Mouse (Mus musculus) kidney, postnatal 10 days (tissue): ENCODE measurements around the gene Fig4.

ENCODE experiments used
- DNase-seq: peaks from one replicate; pipeline ENCODE4 v3.0.0; 2021; ENCODE audit warnings: mixed read lengths

Fig4 gene

DNA sequence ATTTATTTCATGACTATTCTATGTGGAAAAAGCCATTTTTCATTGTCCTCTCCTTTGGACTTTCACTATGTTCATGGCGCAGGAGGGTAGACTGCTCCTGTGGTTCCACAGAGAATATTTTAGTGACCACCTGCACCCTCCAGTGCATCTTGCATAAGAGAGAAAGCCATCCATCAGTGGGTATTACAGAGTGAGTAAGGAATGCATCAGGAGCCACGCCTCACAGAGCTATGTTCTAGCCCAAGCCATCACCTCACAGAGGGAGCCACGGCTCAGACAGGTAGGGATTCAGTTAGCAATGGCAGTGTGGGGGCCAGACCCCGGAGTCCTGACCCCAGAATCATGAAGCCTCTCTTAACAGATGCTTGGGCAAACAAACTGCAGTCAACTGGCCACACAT is 93.5 kb downstream of the Fig4 start:
- no peak for DNase-seq

DNA sequence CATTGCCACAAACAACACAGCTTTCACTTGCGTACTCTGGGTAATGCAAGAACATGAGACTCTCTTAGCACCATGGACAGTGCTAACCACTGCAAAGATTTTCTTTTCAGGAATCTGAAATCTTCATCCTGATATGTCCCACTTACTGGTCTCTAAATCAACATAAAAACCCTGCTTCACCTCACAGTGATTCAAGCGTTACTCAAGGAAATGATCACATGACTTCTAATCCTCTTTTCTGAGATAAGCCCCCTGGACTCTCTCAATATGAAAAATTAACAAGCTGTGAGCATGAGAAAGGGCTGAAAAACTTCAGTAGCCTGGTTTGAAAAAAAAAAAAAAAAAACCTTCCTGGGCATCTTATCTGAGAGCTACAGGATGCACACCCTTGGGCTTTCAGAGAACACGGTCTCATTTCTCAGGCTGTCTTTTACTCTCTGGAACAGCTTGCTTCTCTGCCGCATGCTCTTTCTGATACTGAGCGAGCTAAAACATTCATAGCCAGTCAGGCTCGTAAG is 94.1 kb downstream of the Fig4 start:
- DNase-seq = no peak

- DNase-seq = no peak
These were observed 97.4 kb downstream of the Fig4 start for GRCm38 (mm10) chr10:41205647-41206046.

DNA sequence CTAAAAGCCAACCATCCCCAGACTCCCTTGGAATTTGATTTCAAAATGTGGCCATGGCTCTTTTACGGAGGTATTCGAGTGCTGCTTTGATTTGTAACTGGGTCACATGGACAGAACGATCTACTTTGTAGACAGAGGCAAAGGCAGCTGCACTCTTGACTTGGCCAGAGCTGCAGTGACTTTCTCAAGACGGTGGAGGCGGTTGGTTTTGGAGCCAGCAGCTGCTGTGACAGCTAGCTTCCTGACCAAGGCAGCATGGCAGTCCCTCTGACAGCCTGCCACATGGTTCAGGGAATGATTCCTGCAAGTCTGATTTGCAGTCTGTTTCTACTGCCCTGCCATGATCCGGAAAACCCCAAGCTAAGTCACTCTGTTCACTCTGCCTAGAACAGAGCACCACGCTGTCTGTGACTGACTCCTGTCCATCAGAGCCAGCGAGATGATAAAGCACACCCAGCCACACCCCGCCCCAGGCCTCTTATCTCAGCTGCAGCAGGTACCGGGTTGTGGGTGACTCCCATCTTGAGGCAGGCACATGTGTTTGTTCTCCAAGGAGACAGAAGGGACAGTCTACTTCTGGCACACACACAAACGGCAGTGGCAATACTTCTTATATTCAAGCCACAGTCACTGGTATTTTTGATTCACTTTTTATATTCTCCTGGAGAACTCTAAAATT is 98.3 kb downstream of the Fig4 start:
- DNase-seq = no peak

DNA sequence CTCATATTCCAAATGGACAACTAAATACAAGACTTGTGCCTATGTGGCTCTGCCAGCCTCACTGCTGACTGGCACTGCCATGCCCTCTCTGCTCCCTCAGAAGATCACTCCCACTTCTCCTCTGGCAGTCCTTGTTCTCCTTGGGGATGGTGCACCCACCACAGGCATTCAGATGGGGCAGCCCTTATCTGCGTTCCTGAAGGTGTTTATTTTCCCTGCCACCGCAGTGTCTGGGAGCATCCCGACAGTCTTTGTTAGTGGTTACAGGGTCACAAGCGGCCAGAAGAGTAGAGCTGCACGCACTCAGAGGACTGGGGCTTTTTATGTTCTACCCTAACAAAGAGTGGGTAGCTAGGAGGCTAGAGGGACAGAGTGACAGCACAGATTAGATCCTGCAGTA is 98.9 kb downstream of the Fig4 start:
- DNase-seq = no peak

DNA sequence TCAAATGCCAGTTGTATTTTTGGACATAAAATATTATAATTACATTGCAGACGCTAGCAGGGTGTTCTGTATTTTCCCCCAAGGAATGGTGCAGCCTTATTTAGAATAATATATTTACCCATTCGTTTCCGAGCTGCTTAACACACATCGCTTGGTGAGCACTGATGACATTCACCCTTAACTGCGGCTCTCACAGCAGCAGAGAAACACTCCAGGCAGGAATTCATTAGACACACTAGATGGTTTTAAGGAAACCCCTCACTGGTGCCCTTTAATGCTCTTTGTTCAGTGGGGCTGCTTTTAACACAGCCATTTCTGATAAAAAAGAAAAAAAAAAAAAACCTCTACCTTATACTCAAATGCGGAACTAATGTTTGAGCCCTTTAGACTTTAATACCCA is 104.3 kb downstream of the Fig4 start:
- no peak for DNase-seq

GRCm38 (mm10) chr10:41197788-41198187 is 105.3 kb downstream of the Fig4 start:
- no peak for DNase-seq

DNA sequence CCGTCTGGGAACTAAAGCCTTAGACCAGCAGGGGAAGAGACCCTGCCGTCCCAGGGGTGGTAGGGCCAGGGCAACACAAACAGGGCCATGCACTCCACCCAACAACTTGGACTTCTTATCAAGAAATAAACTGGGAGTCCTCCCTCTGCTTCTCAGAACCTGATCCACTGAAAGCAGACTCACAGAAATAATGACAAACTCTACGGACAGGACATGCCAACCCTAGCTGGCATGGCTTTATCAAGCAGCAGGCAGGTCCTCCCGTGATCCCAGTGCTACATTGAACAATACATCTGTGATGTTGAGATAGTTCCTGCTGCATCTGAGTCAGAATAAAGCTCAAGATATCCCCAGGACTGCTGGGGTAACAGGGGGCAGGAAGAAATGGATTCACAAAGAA is 106.8 kb downstream of the Fig4 start:
- no peak for DNase-seq

GRCm38 (mm10) chr10:41189392-41189791 is 113.7 kb downstream of the Fig4 start:
- DNase-seq = no peak

- no peak for DNase-seq
These were observed 119.1 kb downstream of the Fig4 start for GRCm38 (mm10) chr10:41183975-41184374.

DNA sequence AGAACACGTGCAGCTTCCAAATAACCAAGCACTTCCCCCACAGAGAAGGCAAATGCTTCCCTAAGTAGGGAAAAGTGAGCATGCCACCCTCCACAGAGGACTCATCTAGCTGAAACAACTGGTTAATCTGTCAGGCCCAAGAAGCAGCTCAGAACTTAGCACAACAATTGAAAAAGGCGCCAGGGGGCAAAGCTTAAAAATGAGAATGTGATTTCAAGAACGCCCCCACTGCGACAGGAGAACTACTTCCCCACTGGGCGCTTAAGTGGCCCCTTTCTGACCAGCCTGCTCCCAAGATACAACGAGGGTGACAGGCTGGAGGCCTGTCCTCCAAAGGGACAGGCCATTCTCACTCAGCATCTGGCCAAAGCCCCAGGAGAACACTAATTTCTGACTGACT is 120.4 kb downstream of the Fig4 start:
- no peak for DNase-seq

DNA sequence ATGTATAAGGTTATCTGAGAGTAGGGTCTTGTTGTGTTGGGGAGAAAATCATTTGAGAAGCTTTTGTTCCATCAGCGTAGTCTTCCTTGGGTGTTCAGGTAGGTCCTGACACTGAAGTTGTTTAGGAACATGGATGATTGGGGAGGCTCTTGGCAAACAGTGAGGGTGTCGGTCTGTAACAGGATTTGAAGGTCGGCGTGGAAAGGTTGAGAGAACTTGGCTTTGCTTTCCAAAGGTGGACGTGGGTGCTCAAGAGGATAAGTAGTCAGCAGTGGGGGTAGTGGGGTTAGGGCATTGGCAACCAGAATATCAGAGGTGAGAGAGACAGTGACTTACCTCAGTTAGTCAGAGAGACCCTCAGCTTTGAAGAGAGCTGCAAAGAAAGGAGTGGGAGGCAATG is 136.9 kb downstream of the Fig4 start:
- no peak for DNase-seq

DNA sequence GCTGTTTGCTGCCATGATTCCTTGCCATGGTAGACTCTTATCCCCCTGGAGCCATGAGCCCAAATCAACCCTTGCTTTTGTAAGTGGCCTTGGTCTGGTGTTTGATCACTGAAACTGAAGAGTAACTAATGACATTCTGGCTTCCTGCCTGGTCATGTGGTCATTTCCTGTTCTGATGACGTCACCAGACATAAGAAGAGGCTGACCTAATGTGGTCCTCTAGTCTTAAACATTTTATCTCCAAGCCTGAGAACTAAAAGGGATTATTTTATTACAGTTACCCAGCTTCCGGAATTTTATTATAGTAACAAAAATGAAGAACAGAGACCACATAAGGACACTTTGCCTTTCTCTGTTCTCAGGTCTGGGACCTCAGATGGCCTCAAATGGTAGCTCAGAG is 140.0 kb downstream of the Fig4 start:
- no peak for DNase-seq

DNA sequence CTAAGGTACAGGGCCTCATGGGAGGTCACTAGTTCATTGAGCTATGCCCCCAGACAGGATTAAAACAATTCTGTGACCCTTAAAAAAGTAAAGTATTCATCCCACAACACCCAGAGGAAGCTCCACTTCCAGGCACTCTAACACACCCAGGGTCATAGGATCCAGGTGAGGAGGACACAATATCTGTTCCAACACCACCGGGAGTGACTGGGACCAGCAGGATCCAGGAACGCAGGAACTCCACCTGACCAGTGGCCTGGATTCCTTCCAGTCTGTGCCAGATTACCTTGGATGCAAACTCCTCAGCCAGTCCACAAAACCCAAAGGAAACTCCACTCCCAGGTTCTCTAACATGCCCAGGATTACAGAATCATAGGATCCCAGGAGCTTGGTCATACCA is 145.8 kb downstream of the Fig4 start:
- DNase-seq = no peak

- no peak for DNase-seq
These were observed 146.4 kb downstream of the Fig4 start for GRCm38 (mm10) chr10:41156693-41157092.

GRCm38 (mm10) chr10:41153229-41153750 is 149.8 kb downstream of the Fig4 start:
- DNase-seq = no peak

GRCm38 (mm10) chr10:41151901-41152300 is 151.2 kb downstream of the Fig4 start:
- DNase-seq = no peak

- DNase-seq = peak; percentile 21
These were observed 151.6 kb downstream of the Fig4 start for GRCm38 (mm10) chr10:41151441-41151840.

GRCm38 (mm10) chr10:41151021-41151420 is 152.0 kb downstream of the Fig4 start:
- no peak for DNase-seq

GRCm38 (mm10) chr10:41150496-41150895 is 152.6 kb downstream of the Fig4 start:
- no peak for DNase-seq

GRCm38 (mm10) chr10:41149307-41149706 is 153.8 kb downstream of the Fig4 start:
- no peak for DNase-seq

- no peak for DNase-seq
These were observed 156.9 kb downstream of the Fig4 start for GRCm38 (mm10) chr10:41146141-41146540.
